In the genomic region with DNA sequence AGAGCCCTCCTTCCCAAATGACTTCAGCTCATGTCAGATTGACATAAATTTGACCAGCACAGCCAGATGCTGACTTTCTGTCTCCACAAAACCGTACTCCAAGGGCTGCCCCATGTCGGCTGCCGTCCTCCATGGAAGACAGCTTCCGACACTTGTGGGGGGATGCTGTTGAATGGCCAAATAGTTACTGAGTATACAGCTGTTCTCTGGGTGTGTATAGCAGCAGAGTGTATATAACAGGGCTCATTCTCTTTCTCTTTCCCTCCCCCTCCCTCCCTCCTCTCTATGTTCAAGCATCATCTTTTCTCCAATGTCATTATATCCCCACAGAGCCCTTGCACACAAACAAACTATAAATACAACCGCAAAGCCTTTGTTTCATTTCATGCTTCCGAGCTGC, we compare ENCODE assay signal across 13 mouse cellular contexts. TPM values are rescaled to one million over a fixed set of nuclear protein-coding genes. Genes with fewer than 3 reads are reported as not detected.
A peak's percentile ranks its signal among the peaks of the same experiment; 100 is the strongest.
DNase-seq lines count a peak whose midpoint lies in the region; ATAC-seq and TF ChIP-seq lines count a peak whose summit lies in the region.
"Had no signal": no experiment of that assay in that cellular context is flagged by ENCODE, and none has a peak within 500 bp of the region (broad histone marks: within the 10 kb centered on the region; RNA-seq: fewer than 3 reads in every experiment).

No protein-coding gene starts in this region.

- no peak overlapping the region for H3K4me3 ChIP-seq in cerebellum, adult 2 months (replicated peaks; ENCODE audit: insufficient read depth, low read depth, low read length)
- H3K4me3 ChIP-seq in limb, embryonic 12.5 days (replicated peaks), result no peak overlapping the region
- H3K4me3 ChIP-seq in limb, embryonic 10.5 days, result no peak overlapping the region
- H3K4me3 ChIP-seq in embryonic facial prominence, embryonic 13.5 days, result no peak overlapping the region
- peak overlapping the region; percentile 34 for H3K4me3 ChIP-seq in myocyte

- DNase-seq in cerebellum, adult 9-10 months, result peak; percentile 25
- no peak for DNase-seq in cerebellum, adult 2 months
- DNase-seq in limb, embryonic 10.5 days (ENCODE audit: low spot score), result no peak
- DNase-seq in Muller cell, postnatal 12 days (ENCODE audit: inconsistent ontology term), result no peak
- DNase-seq in adrenal gland, postnatal 14 days, result no peak
- DNase-seq: cerebellum, postnatal 10 days; kidney, adult 8-10 months; lung, postnatal 14 days had no signal

- ATAC-seq in limb, embryonic 12.5 days (ENCODE audit: insufficient number of reproducible peaks, insufficient read depth, low FRiP score, low TSS enrichment, low read depth), result peak; percentile 54
- ATAC-seq in embryonic facial prominence, embryonic 13.5 days (ENCODE audit: insufficient number of reproducible peaks, insufficient read depth, low FRiP score, low TSS enrichment, low read depth), result no peak

- H3K27me3 ChIP-seq in cerebellum, adult 2 months (ENCODE audit: control insufficient read depth, insufficient read depth, low read length), result no peaks in the 10 kb centered on the region
- no peaks in the 10 kb centered on the region for H3K27me3 ChIP-seq in limb, embryonic 12.5 days
- no peaks in the 10 kb centered on the region for H3K27me3 ChIP-seq in limb, embryonic 10.5 days (ENCODE audit: low read depth, poor library complexity, severe bottlenecking)
- H3K27me3 ChIP-seq in embryonic facial prominence, embryonic 13.5 days, result no peaks in the 10 kb centered on the region
- H3K27me3 ChIP-seq in myocyte (ENCODE audit: control insufficient read depth, insufficient read depth, insufficient read length), result no peaks in the 10 kb centered on the region

- no peak overlapping the region for H3K27ac ChIP-seq in cerebellum, adult 2 months (ENCODE audit: insufficient read depth, low read length)
- H3K27ac ChIP-seq in limb, embryonic 12.5 days, result no peak overlapping the region
- no peak overlapping the region for H3K27ac ChIP-seq in limb, embryonic 10.5 days
- peak overlapping the region; percentile 60 for H3K27ac ChIP-seq in embryonic facial prominence, embryonic 13.5 days

- TF ChIP-seq CTCF in cerebellum, adult 2 months (IDR thresholded peaks at IDR 0.05; ENCODE audit: borderline replicate concordance, insufficient read depth, low read depth, low read length), result no peak

- no peak for TF ChIP-seq POLR2A in cerebellum, adult 2 months (IDR thresholded peaks at IDR 0.05; ENCODE audit: borderline replicate concordance, insufficient read depth, low read length)
- TF ChIP-seq POLR2A in myocyte (IDR thresholded peaks at IDR 0.05; ENCODE audit: insufficient read length, low read depth), result no peak

- H3K36me3 ChIP-seq in limb, embryonic 12.5 days, result peaks cover 36% of the 10 kb centered on the region
- peaks cover 56% of the 10 kb centered on the region for H3K36me3 ChIP-seq in limb, embryonic 10.5 days
- H3K36me3 ChIP-seq in embryonic facial prominence, embryonic 13.5 days, result no peaks in the 10 kb centered on the region; the same call in 1 of the 2 replicates
- no peaks in the 10 kb centered on the region for H3K36me3 ChIP-seq in myocyte (ENCODE audit: control insufficient read depth, insufficient read depth)

- peaks cover 66% of the 10 kb centered on the region for H3K4me1 ChIP-seq in cerebellum, adult 2 months (ENCODE audit: control insufficient read depth, insufficient read depth, low read length)
- peaks cover 28% of the 10 kb centered on the region for H3K4me1 ChIP-seq in limb, embryonic 12.5 days (replicated peaks)
- H3K4me1 ChIP-seq in limb, embryonic 10.5 days, result peaks cover 56% of the 10 kb centered on the region
- H3K4me1 ChIP-seq in embryonic facial prominence, embryonic 13.5 days, result peaks cover 51% of the 10 kb centered on the region

- 85% methylated on average over 6 of the region's 6 CpGs for WGBS in cerebellum, adult 2 months
- WGBS in limb, embryonic 12.5 days, result 43% methylated on average over 6 of the region's 6 CpGs
- WGBS in limb, embryonic 10.5 days, result 54% methylated on average over 6 of the region's 6 CpGs
- 49% methylated on average over 6 of the region's 6 CpGs for WGBS in embryonic facial prominence, embryonic 13.5 days

- H3K79me2 ChIP-seq in myocyte (ENCODE audit: control insufficient read depth, insufficient read depth), result no peaks in the 10 kb centered on the region

- H3ac ChIP-seq in myocyte (ENCODE audit: control insufficient read depth, insufficient read length), result no peak overlapping the region

- no peaks in the 10 kb centered on the region for H3K9me3 ChIP-seq in limb, embryonic 12.5 days
- no peaks in the 10 kb centered on the region for H3K9me3 ChIP-seq in limb, embryonic 10.5 days (replicated peaks)
- no peaks in the 10 kb centered on the region for H3K9me3 ChIP-seq in embryonic facial prominence, embryonic 13.5 days

- no peak overlapping the region for H3K4me2 ChIP-seq in limb, embryonic 12.5 days
- peak overlapping the region; percentile 27 for H3K4me2 ChIP-seq in embryonic facial prominence, embryonic 13.5 days
- peak overlapping the region; percentile 84 for H3K4me2 ChIP-seq in myocyte (ENCODE audit: low read depth)

- no peak overlapping the region for H3K9ac ChIP-seq in limb, embryonic 12.5 days (replicated peaks)
- H3K9ac ChIP-seq in embryonic facial prominence, embryonic 13.5 days, result no peak overlapping the region

TF ChIP-seq in myocyte, 11 proteins besides CTCF, POLR2A, EP300 and RAD21:
- TF ChIP-seq MYOD1 (IDR thresholded peaks at IDR 0.05; ENCODE audit: control insufficient read depth in 1 of 3, insufficient read length in 2 of 3, low read depth in 2 of 3) (peak in 2 of 3 experiments; percentile 7 to 22), REST (IDR thresholded peaks at IDR 0.05; ENCODE audit: insufficient read depth, insufficient read length) (no peak)

RNA-seq across cellular contexts. Expression of gene Lypd6b, which starts 43.7 kb away (rescaled TPM):
- polyA plus RNA-seq in cerebellum, adult 2 months (2012; rRNA removed), result 7.5 and 10.7 TPM in 2 replicates
- 7.2 and 7.3 TPM in 2 replicates for polyA plus RNA-seq in limb, embryonic 12.5 days (2016; fragmentation: Nextera tagmentation; extraction: Ambion mirVana)
- polyA plus RNA-seq in limb, embryonic 10.5 days (2016; fragmentation: Nextera tagmentation; extraction: Ambion mirVana), result 3.8 and 3.9 TPM in 2 replicates
- 7.9 and 8.5 TPM in 2 replicates for polyA plus RNA-seq in embryonic facial prominence, embryonic 13.5 days (2015; fragmentation: Nextera tagmentation; extraction: Ambion mirVana)
- polyA plus RNA-seq in myocyte (2012; fragmentation: generic; extraction: Trizol), result 0.35 TPM
- total RNA-seq in adrenal gland, postnatal 14 days (2021), result 0.15 TPM in 1 of 2 replicates, not detected in the other
- total RNA-seq: gastrocnemius, postnatal 4 days; MEL had no signal
